Mouse (Mus musculus): ENCODE data around the gene A630095N17Rik.

Gene A630095N17Rik

GRCm38 (mm10) chr1:75231664-75232152 lies at the start of gene A630095N17Rik:
Gene A630095N17Rik, minus strand, starts transcription at chr1:75232102.
- no peak for ATAC-seq (ENCODE audit: insufficient number of reproducible peaks, low FRiP score, low TSS enrichment)

GRCm38 (mm10) chr1:75278228-75278627 lies 46.3 kb upstream of the A630095N17Rik start, which contains the start of gene Resp18:
Gene Resp18, minus strand, starts transcription at chr1:75278415.
- no peak for ATAC-seq (ENCODE audit: insufficient number of reproducible peaks, low FRiP score, low TSS enrichment)

GRCm38 (mm10) chr1:75277195-75278188 lies 45.6 kb upstream of the A630095N17Rik start:
- ATAC-seq (ENCODE audit: insufficient number of reproducible peaks, low FRiP score, low TSS enrichment), result no peak

GRCm38 (mm10) chr1:75264091-75264880 lies 32.4 kb upstream of the A630095N17Rik start, which contains the start of gene Ptprn:
Gene Ptprn, minus strand, starts transcription at chr1:75264502.
- ATAC-seq (ENCODE audit: insufficient number of reproducible peaks, low FRiP score, low TSS enrichment), result peak; percentile 80

GRCm38 (mm10) chr1:75262969-75263951 lies 31.4 kb upstream of the A630095N17Rik start:
- no peak for ATAC-seq (ENCODE audit: insufficient number of reproducible peaks, low FRiP score, low TSS enrichment)

- no peak for ATAC-seq (ENCODE audit: insufficient number of reproducible peaks, low FRiP score, low TSS enrichment)
Observed at GRCm38 (mm10) chr1:75261278-75261677, 29.4 kb upstream of the A630095N17Rik start.

- no peak for ATAC-seq (ENCODE audit: insufficient number of reproducible peaks, low FRiP score, low TSS enrichment)
Observed at GRCm38 (mm10) chr1:75255516-75256046, 23.7 kb upstream of the A630095N17Rik start.

GRCm38 (mm10) chr1:75254625-75255013 lies 22.7 kb upstream of the A630095N17Rik start:
- no peak; the same call in 1 of the 2 replicates for ATAC-seq (ENCODE audit: insufficient number of reproducible peaks, low FRiP score, low TSS enrichment)

GRCm38 (mm10) chr1:75253849-75254624 lies 22.1 kb upstream of the A630095N17Rik start:
- no peak; the same call in 1 of the 2 replicates for ATAC-seq (ENCODE audit: insufficient number of reproducible peaks, low FRiP score, low TSS enrichment)

GRCm38 (mm10) chr1:75253029-75253428 lies 21.1 kb upstream of the A630095N17Rik start:
- no peak for ATAC-seq (ENCODE audit: insufficient number of reproducible peaks, low FRiP score, low TSS enrichment)

GRCm38 (mm10) chr1:75252308-75252707 lies 20.4 kb upstream of the A630095N17Rik start:
- no peak for ATAC-seq (ENCODE audit: insufficient number of reproducible peaks, low FRiP score, low TSS enrichment)

GRCm38 (mm10) chr1:75251112-75251970 lies 19.4 kb upstream of the A630095N17Rik start:
- peak; percentile 52 for ATAC-seq (ENCODE audit: insufficient number of reproducible peaks, low FRiP score, low TSS enrichment)

GRCm38 (mm10) chr1:75250498-75250897 lies 18.6 kb upstream of the A630095N17Rik start:
- ATAC-seq (ENCODE audit: insufficient number of reproducible peaks, low FRiP score, low TSS enrichment), result no peak

- no peak for ATAC-seq (ENCODE audit: insufficient number of reproducible peaks, low FRiP score, low TSS enrichment)
Observed at GRCm38 (mm10) chr1:75248041-75248772, 16.3 kb upstream of the A630095N17Rik start.

GRCm38 (mm10) chr1:75247071-75247930 lies 15.4 kb upstream of the A630095N17Rik start:
- ATAC-seq (ENCODE audit: insufficient number of reproducible peaks, low FRiP score, low TSS enrichment), result no peak

GRCm38 (mm10) chr1:75244836-75245235 lies 12.9 kb upstream of the A630095N17Rik start:
- ATAC-seq (ENCODE audit: insufficient number of reproducible peaks, low FRiP score, low TSS enrichment), result peak; percentile 54; the same call in 1 of the 2 replicates

All from cerebellum, adult (tissue).